Mouse (Mus musculus) small intestine, adult 2 months (tissue): ENCODE data around the gene Cacna1a.

Source experiments
- CTCF ChIP-seq: fragments of 200-500 bp; IDR thresholded peaks from 2 replicates; pipeline ENCODE4 v1.5.1; 2012; ENCODE audit warnings: low read depth, mild to moderate bottlenecking, control low read depth, inconsistent platforms, low read length, moderate library complexity, mixed read lengths; ENCODE audit not compliant: insufficient replicate concordance, insufficient read length; ENCODE audit errors: extremely low read depth
- POLR2A ChIP-seq: fragments of 200-500 bp; IDR thresholded peaks from 2 replicates; pipeline ENCODE4 v1.6.1; 2012; ENCODE audit warnings: low read depth, mild to moderate bottlenecking, control low read depth, inconsistent platforms, low read length, moderate library complexity

DNA sequence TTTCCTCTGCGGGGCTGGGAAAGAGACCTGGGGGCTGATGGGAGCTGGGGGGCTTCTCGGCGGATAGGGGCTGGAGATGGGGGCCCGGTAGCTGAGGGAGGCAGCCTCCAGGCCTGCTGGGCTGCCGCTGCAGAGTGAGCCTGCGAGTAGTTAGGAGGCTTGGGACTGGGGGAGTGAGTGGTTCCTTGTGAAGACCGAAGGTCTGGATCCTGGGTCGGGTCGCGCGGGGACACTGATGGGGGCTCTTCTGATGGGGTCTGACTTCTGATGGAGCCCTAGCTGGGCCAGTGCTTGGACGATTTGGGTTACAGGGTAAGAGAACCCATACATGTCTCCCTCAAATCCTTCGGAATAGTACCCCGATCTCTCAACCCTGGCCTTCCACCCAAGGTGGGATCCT is 27.8 kb downstream of the Cacna1a start:
- TF ChIP-seq CTCF (no peak), POLR2A (no peak)
